Mouse (Mus musculus): ENCODE data around the gene Tmigd3. TPM values are rescaled to one million over a fixed set of nuclear protein-coding genes. Genes with fewer than 3 reads are reported as not detected.

The Tmigd3 gene
- polyA plus RNA-seq, 1 experiment from 2014 or later, result not detected

Other genes starting within 250 kb of the Tmigd3 start
- 51.6 and 53.4 TPM in 2 replicates for gene Ddx20, start 183.3 kb upstream of the Tmigd3 start, polyA plus RNA-seq (2016; fragmentation: Nextera tagmentation; extraction: Ambion mirVana)
- 0.33 and 0.50 TPM in 2 replicates for gene Inka2, start 166.3 kb upstream of the Tmigd3 start, polyA plus RNA-seq (2016; fragmentation: Nextera tagmentation; extraction: Ambion mirVana)
- 67.3 and 71.6 TPM in 2 replicates for gene Rap1a, start 69.6 kb upstream of the Tmigd3 start, polyA plus RNA-seq (2016; fragmentation: Nextera tagmentation; extraction: Ambion mirVana)
- 0.25 TPM in 1 of 2 replicates, not detected in the other for gene Adora3, start within 50 bp of the Tmigd3 start, polyA plus RNA-seq (2016; fragmentation: Nextera tagmentation; extraction: Ambion mirVana)
- gene I830077J02Rik, start 61.8 kb downstream of the Tmigd3 start, polyA plus RNA-seq (2016; fragmentation: Nextera tagmentation; extraction: Ambion mirVana), result 0.41 and 0.54 TPM in 2 replicates
- gene Wdr77, start 88.5 kb downstream of the Tmigd3 start, polyA plus RNA-seq (2016; fragmentation: Nextera tagmentation; extraction: Ambion mirVana), result 168 and 193 TPM in 2 replicates
- 464 and 473 TPM in 2 replicates for gene Atp5f1, start 89.2 kb downstream of the Tmigd3 start, polyA plus RNA-seq (2016; fragmentation: Nextera tagmentation; extraction: Ambion mirVana)
- gene Ovgp1, start 102.8 kb downstream of the Tmigd3 start, polyA plus RNA-seq (2016; fragmentation: Nextera tagmentation; extraction: Ambion mirVana), result 2.1 and 2.5 TPM in 2 replicates
- not detected in 2 replicates for gene Pifo, start 143.7 kb downstream of the Tmigd3 start, polyA plus RNA-seq (2016; fragmentation: Nextera tagmentation; extraction: Ambion mirVana)
- 0.18 TPM in 1 of 2 replicates, not detected in the other for gene Chil5, start 161.9 kb downstream of the Tmigd3 start, polyA plus RNA-seq (2016; fragmentation: Nextera tagmentation; extraction: Ambion mirVana)
- gene Chia1, start 242.3 kb downstream of the Tmigd3 start, polyA plus RNA-seq (2016; fragmentation: Nextera tagmentation; extraction: Ambion mirVana), result not detected in 2 replicates